Mouse (Mus musculus) testis, adult 2 months (tissue): ENCODE results near the gene Slc16a13.

Source experiments
- CTCF ChIP-seq: fragments of 200-500 bp; IDR thresholded peaks from 2 replicates; pipeline ENCODE4 v1.5.1; 2012; ENCODE audit warnings: low read depth, mild to moderate bottlenecking, inconsistent platforms, low read length, moderate library complexity; ENCODE audit not compliant: control insufficient read depth, insufficient read depth, insufficient replicate concordance
- POLR2A ChIP-seq: fragments of 200-500 bp; IDR thresholded peaks from 2 replicates; pipeline ENCODE4 v1.6.1; 2012; ENCODE audit warnings: low read depth, mild to moderate bottlenecking, inconsistent platforms, low read length, moderate library complexity; ENCODE audit not compliant: control insufficient read depth

- TF ChIP-seq CTCF (no peak), POLR2A (no peak)
These were observed 45.5 kb upstream of the Slc16a13 start for GRCm38 (mm10) chr11:70266405-70266804.
